Mouse (Mus musculus) CH12.LX (cell line): ENCODE measurements around the gene Lpar3. TPM values are rescaled to one million over a fixed set of nuclear protein-coding genes. Genes with fewer than 3 reads are reported as not detected.

ENCODE experiments used
- DNase-seq: peaks from one replicate; pipeline ENCODE4 v3.0.0-alpha.2; 2013; ENCODE audit errors: extremely low read depth
- H3K27ac ChIP-seq: 2 replicates; pipeline ENCODE4 v1.5.1; 2012; ENCODE audit warnings: low read depth, mild to moderate bottlenecking, control low read depth, moderate library complexity; ENCODE audit not compliant: insufficient read depth
- H3K27me3 ChIP-seq: replicated peaks from 2 replicates; pipeline ENCODE3; 2012; ENCODE audit warnings: inconsistent platforms
- H3K36me3 ChIP-seq, 2 experiments: replicated peaks in 1 of 2; 2 replicates each; pipeline versions ENCODE3 to v1.6.1; 2012; ENCODE audit warnings: inconsistent platforms in 1 of 2, low read length in 1 of 2, mild to moderate bottlenecking in 1 of 2, mixed read lengths in 1 of 2, moderate library complexity in 1 of 2; ENCODE audit not compliant: control insufficient read depth in 1 of 2, insufficient read depth in 1 of 2
- H3K4me1 ChIP-seq, 2 experiments: 2 replicates each; pipeline ENCODE4 v1.6.1; 2012; ENCODE audit warnings: inconsistent platforms in 1 of 2, moderate library complexity in 1 of 2; ENCODE audit not compliant: insufficient read depth in 2 of 2, control insufficient read depth in 1 of 2
- H3K4me2 ChIP-seq: 2 replicates; pipeline ENCODE4 v1.6.1; 2012; ENCODE audit warnings: low read depth, mild to moderate bottlenecking, control low read depth; ENCODE audit not compliant: poor library complexity, insufficient read depth, severe bottlenecking
- H3K4me3 ChIP-seq, 3 experiments: fragments of 150-350 bp in 1 of 3; sonication (generic) in 1 of 3; replicated peaks in 1 of 3; 2 replicates each; pipeline versions ENCODE3 to v1.5.1; 2011 to 2012; ENCODE audit warnings: low read depth in 2 of 3, low read length in 2 of 3, mild to moderate bottlenecking in 2 of 3, moderate library complexity in 2 of 3, control low read depth in 1 of 3, improper control_type of control experiment in 1 of 3, inconsistent platforms in 1 of 3, mixed read lengths in 1 of 3; ENCODE audit not compliant: poor library complexity in 1 of 3
- H3K79me2 ChIP-seq: replicated peaks from 2 replicates; pipeline ENCODE4 v1.6.1; 2012; ENCODE audit warnings: mild to moderate bottlenecking, moderate library complexity; ENCODE audit not compliant: control insufficient read depth, poor library complexity, insufficient read depth, severe bottlenecking; ENCODE audit errors: extremely low read depth
- H3K9ac ChIP-seq: 2 replicates; pipeline ENCODE4 v1.6.1; 2012; ENCODE audit warnings: low read depth, mild to moderate bottlenecking, control low read depth, moderate library complexity; ENCODE audit not compliant: insufficient read depth
- H3K9me3 ChIP-seq: replicated peaks from 2 replicates; pipeline ENCODE3; 2012; ENCODE audit warnings: low read length, inconsistent platforms, mixed read lengths
- BHLHE40 ChIP-seq: IDR thresholded peaks from 2 replicates; pipeline ENCODE4 v1.6.1; 2011; ENCODE audit warnings: mild to moderate bottlenecking, low read depth, low read length, improper control_type of control experiment
- CHD1 ChIP-seq: IDR thresholded peaks from 2 replicates; pipeline ENCODE4 v1.6.1; 2012; ENCODE audit warnings: low read depth, low read length, improper control_type of control experiment, inconsistent platforms
- CHD2 ChIP-seq: IDR thresholded peaks from 2 replicates; pipeline ENCODE4 v1.6.1; 2011; ENCODE audit warnings: low read length, improper control_type of control experiment
- CTCF ChIP-seq, 2 experiments: IDR thresholded peaks in 1 of 2; conservative IDR thresholded peaks in 1 of 2; 2 replicates each; pipeline ENCODE4 v1.5.1; 2011 to 2012; ENCODE audit warnings: low read depth in 2 of 2, low read length in 2 of 2, improper control_type of control experiment in 1 of 2, inconsistent platforms in 1 of 2, mild to moderate bottlenecking in 1 of 2, moderate library complexity in 1 of 2
- ELF1 ChIP-seq: IDR thresholded peaks from 2 replicates; pipeline ENCODE4 v1.6.1; 2014; ENCODE audit warnings: low read depth, mild to moderate bottlenecking, inconsistent platforms, low read length, improper control_type of control experiment
- EP300 ChIP-seq: IDR thresholded peaks from 2 replicates; pipeline ENCODE4 v1.6.1; 2011; ENCODE audit warnings: low read length, improper control_type of control experiment
- HCFC1 ChIP-seq: IDR thresholded peaks from 2 replicates; pipeline ENCODE4 v1.6.1; 2012; ENCODE audit warnings: low read depth, mild to moderate bottlenecking, inconsistent platforms, low read length, improper control_type of control experiment
- IRF4 ChIP-seq: IDR thresholded peaks from 2 replicates; pipeline ENCODE4 v1.6.1; 2014; ENCODE audit warnings: low read depth, mild to moderate bottlenecking, inconsistent platforms, low read length, improper control_type of control experiment
- JUN ChIP-seq: IDR thresholded peaks from 2 replicates; pipeline ENCODE4 v1.6.1; 2011; ENCODE audit warnings: low read depth, mild to moderate bottlenecking, low read length, improper control_type of control experiment, moderate library complexity; ENCODE audit not compliant: insufficient read depth
- JUND ChIP-seq: conservative IDR thresholded peaks from 2 replicates; pipeline ENCODE4 v1.6.1; 2011; ENCODE audit warnings: low read depth, low read length, improper control_type of control experiment
- MAX ChIP-seq: IDR thresholded peaks from 2 replicates; pipeline ENCODE4 v1.6.1; 2011; ENCODE audit warnings: low read length, improper control_type of control experiment
- MXI1 ChIP-seq: IDR thresholded peaks from 2 replicates; pipeline ENCODE4 v1.6.1; 2011; ENCODE audit warnings: mild to moderate bottlenecking, low read depth, low read length, improper control_type of control experiment
- MYC ChIP-seq: IDR thresholded peaks from 2 replicates; pipeline ENCODE4 v1.6.1; 2011; ENCODE audit warnings: low read depth, mild to moderate bottlenecking, improper control_type of control experiment, low read length
- NRF1 ChIP-seq: IDR thresholded peaks from 2 replicates; pipeline ENCODE4 v1.6.1; 2014; ENCODE audit warnings: low read depth, mild to moderate bottlenecking, inconsistent platforms, low read length, improper control_type of control experiment, moderate library complexity
- POLR2A ChIP-seq: IDR thresholded peaks from 2 replicates; pipeline ENCODE4 v1.6.1; 2011; ENCODE audit warnings: low read depth, mild to moderate bottlenecking, improper control_type of control experiment, low read length
- POLR2AphosphoS2 ChIP-seq: IDR thresholded peaks from 2 replicates; pipeline ENCODE4 v1.6.1; 2011; ENCODE audit warnings: low read depth, low read length, improper control_type of control experiment
- SIN3A ChIP-seq: IDR thresholded peaks from 2 replicates; pipeline ENCODE4 v1.6.1; 2012; ENCODE audit warnings: low read length, improper control_type of control experiment, inconsistent platforms
- TCF12 ChIP-seq: IDR thresholded peaks from 2 replicates; pipeline ENCODE4 v1.6.1; 2014; ENCODE audit warnings: low read depth, mild to moderate bottlenecking, inconsistent platforms, low read length, improper control_type of control experiment
- UBTF ChIP-seq: IDR thresholded peaks from 2 replicates; pipeline ENCODE4 v1.6.1; 2012; ENCODE audit warnings: low read depth, mild to moderate bottlenecking, inconsistent platforms, low read length, improper control_type of control experiment, moderate library complexity
- USF1 ChIP-seq: IDR thresholded peaks from 2 replicates; pipeline ENCODE4 v1.6.1; 2014; ENCODE audit warnings: low read depth, mild to moderate bottlenecking, inconsistent platforms, low read length, improper control_type of control experiment
- USF2 ChIP-seq: conservative IDR thresholded peaks from 2 replicates; pipeline ENCODE4 v1.6.1; 2011; ENCODE audit warnings: low read depth, low read length, improper control_type of control experiment
- ZKSCAN1 ChIP-seq: IDR thresholded peaks from 2 replicates; pipeline ENCODE4 v1.6.1; 2012; ENCODE audit warnings: low read depth, inconsistent platforms, low read length, improper control_type of control experiment, borderline replicate concordance
- ZMIZ1 ChIP-seq: IDR thresholded peaks from 2 replicates; pipeline ENCODE4 v1.6.1; 2012; ENCODE audit warnings: low read depth, mild to moderate bottlenecking, inconsistent platforms, low read length, improper control_type of control experiment
- dilution Hi-C: fragments of 300-500 bp; cut with MboI; formaldehyde crosslinking; loops from 2 replicates; pipeline ENCODE4 v1.14.3; 2020; ENCODE audit warnings: low sequenced_read_pairs; ENCODE audit not compliant: extremely low pct_unique_long_range_greater_than_20kb, extremely low pct_ligation_motif_present
- in situ Hi-C: fragments of 300-500 bp; cut with MboI; formaldehyde crosslinking; loops from 3 replicates; pipeline ENCODE4 v1.14.3; 2019; ENCODE audit warnings: low sequenced_read_pairs, low pct_ligation_motif_present, low pct_unique_long_range_greater_than_20kb, mixed read lengths
- polyA plus RNA-seq: library from polyadenylated mRNA; unstranded; fragments of >175 nt; gene quantifications from 2 replicates; pipeline ENCODE4 v1.2.1, GENCODE M21; 2012; ENCODE audit warnings: low read depth; ENCODE audit not compliant: insufficient read length
- total RNA-seq, 2 experiments: library from RNA; depleted of rRNA; stranded (reverse); fragments of 300-350 nt in 1 of 2; fragments of >200 nt in 1 of 2; gene quantifications; 2 replicates each; pipeline ENCODE4 v1.2.3; 2012 to 2014

Lpar3 gene
- total and polyA plus RNA-seq, 3 experiments: not detected

DNA sequence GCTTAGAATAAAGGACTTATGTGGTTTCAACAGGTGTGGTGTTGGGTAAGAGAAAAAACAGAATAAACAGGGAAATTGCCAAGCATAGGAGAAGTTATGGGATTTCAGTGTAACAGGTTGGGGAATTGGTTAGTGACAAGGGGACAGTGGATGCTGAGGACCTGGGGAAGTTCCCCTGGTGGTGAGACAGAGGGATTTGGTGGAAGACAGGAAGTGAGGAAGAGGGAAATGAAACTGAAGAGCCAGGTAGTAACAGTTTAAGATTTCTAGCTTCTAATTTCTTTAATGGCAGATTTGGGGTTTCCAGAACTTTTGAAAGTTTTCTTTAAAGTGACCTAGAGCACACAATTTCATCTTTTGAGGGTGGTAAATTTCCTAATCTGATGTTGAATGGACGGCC is 23.9 kb downstream of the Lpar3 start:
- dilution Hi-C loops: no loop called here
- Histone ChIP-seq H3K27ac (no peak overlapping the region), H3K79me2 (no peaks in the 10 kb centered on the region), H3K36me3 (no peaks in the 10 kb centered on the region), H3K4me2 (no peak overlapping the region), H3K27me3 (no peaks in the 10 kb centered on the region), H3K4me3 (no peak overlapping the region), H3K9me3 (no peaks in the 10 kb centered on the region), H3K9ac (no peak overlapping the region), H3K4me1 (peaks cover 6 to 15% of the 10 kb centered on the region in 2 experiments)
- DNase-seq: peak; percentile 35
- in situ Hi-C loops: no loop called here
- TF ChIP-seq IRF4: peak; percentile 72
- no peak for TF ChIP-seq ZMIZ1
- 0 out of 2 replicates have a peak, but pooled peaks have one; percentile 24 for TF ChIP-seq SIN3A
- TF ChIP-seq CHD1: no peak
- no peak for TF ChIP-seq BHLHE40
- TF ChIP-seq JUND: 0 out of 2 replicates have a peak, but pooled peaks have one; percentile 10
- 0 out of 2 replicates have a peak, but pooled peaks have one; percentile 31 for TF ChIP-seq MAX
- TF ChIP-seq EP300: peak; percentile 81
- TF ChIP-seq MYC: 0 out of 2 replicates have a peak, but pooled peaks have one; percentile 32

GRCm38 (mm10) chr3:146246557-146246956 is 25.8 kb downstream of the Lpar3 start:
- no peak for TF ChIP-seq NRF1
- no peak for TF ChIP-seq POLR2AphosphoS2
- TF ChIP-seq USF2: no peak; the same call in 1 of the 2 replicates
- TF ChIP-seq UBTF: no peak
- no peak for TF ChIP-seq CTCF (conservative IDR thresholded peaks at IDR 0.05 in 1 of 2, IDR thresholded peaks at IDR 0.05 in 1 of 2; ENCODE audit: low read depth in 2 of 2, low read length in 2 of 2)
- no peak for TF ChIP-seq JUN
- TF ChIP-seq ZKSCAN1: no peak
- TF ChIP-seq TCF12: no peak
- no peak for TF ChIP-seq JUND
- TF ChIP-seq USF1: no peak
- TF ChIP-seq ELF1: no peak
- TF ChIP-seq CHD2: no peak
- TF ChIP-seq HCFC1: no peak
- TF ChIP-seq SIN3A: no peak
- TF ChIP-seq POLR2A: no peak
- no peak for TF ChIP-seq MXI1
- in situ Hi-C loops: no loop called here
- H3K79me2 ChIP-seq: no peaks in the 10 kb centered on the region
- H3K36me3 ChIP-seq: no peaks in the 10 kb centered on the region
- peaks cover 6 to 15% of the 10 kb centered on the region in 2 experiments for H3K4me1 ChIP-seq
- H3K9ac ChIP-seq: no peak overlapping the region
- dilution Hi-C loops: no loop called here
- no peak for DNase-seq
- H3K27ac ChIP-seq: no peak overlapping the region
- H3K27me3 ChIP-seq: no peaks in the 10 kb centered on the region
- no peak overlapping the region for H3K4me2 ChIP-seq
- H3K9me3 ChIP-seq: no peaks in the 10 kb centered on the region
- H3K4me3 ChIP-seq: no peak overlapping the region
